Mouse (Mus musculus) cerebellum, adult 9-11 months (tissue): ENCODE data around the gene Abcd4.

Source experiments
- DNase-seq: peaks from one replicate; pipeline ENCODE4 v3.0.0; 2022

Gene Abcd4

GRCm38 (mm10) chr12:84571466-84572340 lies 45.5 kb downstream of the Abcd4 start:
- DNase-seq = no peak

- DNase-seq = no peak
These were observed 46.4 kb downstream of the Abcd4 start for GRCm38 (mm10) chr12:84570694-84571415.

- DNase-seq = no peak
These were observed 47.1 kb downstream of the Abcd4 start for GRCm38 (mm10) chr12:84569976-84570693.

GRCm38 (mm10) chr12:84569336-84569970 lies 47.8 kb downstream of the Abcd4 start, which contains the start of gene Vsx2:
Gene Vsx2, plus strand, starts transcription at chr12:84569762.
- no peak for DNase-seq

- no peak for DNase-seq
These were observed 49.6 kb downstream of the Abcd4 start for GRCm38 (mm10) chr12:84567576-84567975.

- no peak for DNase-seq
These were observed 54.7 kb downstream of the Abcd4 start for GRCm38 (mm10) chr12:84562558-84562957.

- no peak for DNase-seq
These were observed 62.0 kb downstream of the Abcd4 start for GRCm38 (mm10) chr12:84555218-84555617.
